Mouse (Mus musculus) heart, embryonic 16.5 days (tissue): Measurements from ENCODE around the gene Pknox2. TPM values are rescaled to one million over a fixed set of nuclear protein-coding genes. Genes with fewer than 3 reads are reported as not detected.

Source experiments
- ATAC-seq: fragments of 200-750 bp; cut with Nextera tagmentation; replicated peaks from 2 replicates; pipeline ENCODE4 v1.8.0; 2017; ENCODE audit warnings: moderate number of reproducible peaks; ENCODE audit not compliant: insufficient read depth, low FRiP score; ENCODE audit errors: extremely low read depth
- H3K27ac ChIP-seq: fragments of 300-500 bp; sonication (generic); 2 replicates; pipeline ENCODE4 v1.5.1; 2014; ENCODE audit warnings: mild to moderate bottlenecking, low read length, control low read depth, moderate library complexity
- H3K27me3 ChIP-seq: fragments of 300-500 bp; sonication (generic); 2 replicates; pipeline ENCODE4 v1.6.1; 2014; ENCODE audit warnings: low read length, mixed read lengths; ENCODE audit not compliant: control insufficient read depth, insufficient read depth
- H3K36me3 ChIP-seq: fragments of 300-500 bp; sonication (generic); 2 replicates; pipeline ENCODE4 v1.6.1; 2014; ENCODE audit not compliant: control insufficient read depth, insufficient read depth
- H3K4me1 ChIP-seq: fragments of 300-500 bp; sonication (generic); 2 replicates; pipeline ENCODE4 v1.6.1; 2014; ENCODE audit warnings: low read length, mixed read lengths; ENCODE audit not compliant: control insufficient read depth, insufficient read depth
- H3K4me2 ChIP-seq: fragments of 300-500 bp; sonication (generic); 2 replicates; pipeline ENCODE4 v1.6.1; 2014; ENCODE audit warnings: low read depth, mild to moderate bottlenecking, control low read depth, low read length
- H3K4me3 ChIP-seq: fragments of 300-500 bp; sonication (generic); 2 replicates; pipeline ENCODE4 v1.5.1; 2014; ENCODE audit warnings: mild to moderate bottlenecking, control low read depth, low read length
- H3K9ac ChIP-seq: fragments of 300-500 bp; sonication (generic); 2 replicates; pipeline ENCODE4 v1.6.1; 2014; ENCODE audit warnings: low read length, control low read depth
- H3K9me3 ChIP-seq: fragments of 300-500 bp; sonication (generic); replicated peaks from 2 replicates; pipeline ENCODE4 v1.6.1; 2016; ENCODE audit warnings: low read length; ENCODE audit not compliant: control insufficient read depth
- WGBS: fragments of 180-500 bp; shearing (Covaris S2); extraction: QIAGEN DNeasy Blood & Tissue Kit; methylation state at CpG from one replicate; pipeline ENCODE4 v1.1.7; 2014; 5-methylcytosine and 5-hydroxymethylcytosine counted together
- polyA plus RNA-seq: library from polyadenylated mRNA; unstranded; fragments of >200 nt; fragmentation: Nextera tagmentation; extraction: Ambion mirVana; gene quantifications from 2 replicates; pipeline ENCODE4 v1.2.1, GENCODE M21; 2015

Pknox2 gene
- polyA plus RNA-seq, 1 experiment from 2014 or later, result 3.9 TPM

DNA sequence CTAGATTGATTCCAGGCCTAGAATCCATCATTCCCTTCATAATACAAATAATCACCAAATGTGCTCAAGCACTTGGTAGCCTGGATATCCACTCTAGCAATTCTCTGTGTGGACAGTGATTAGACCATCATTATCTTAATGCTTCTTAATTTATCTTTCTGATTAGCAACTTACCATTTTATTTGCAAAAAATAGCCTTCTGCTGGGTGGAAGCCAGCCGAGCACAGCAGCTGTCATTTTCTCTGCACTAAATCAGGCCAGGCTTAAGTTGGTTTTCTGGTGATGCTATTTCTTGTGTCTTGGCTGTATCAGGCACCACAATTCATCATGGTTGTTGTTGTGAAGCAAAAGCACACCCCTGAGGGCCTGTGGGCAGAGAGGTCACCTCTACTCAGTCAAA lies 112.9 kb downstream of the Pknox2 start:
- H3K4me2 ChIP-seq, result no peak overlapping the region
- H3K27ac ChIP-seq, result no peak overlapping the region
- H3K36me3 ChIP-seq, result no peaks in the 10 kb centered on the region
- H3K9me3 ChIP-seq, result no peaks in the 10 kb centered on the region; the same call in 1 of the 2 replicates
- H3K27me3 ChIP-seq, result no peaks in the 10 kb centered on the region
- H3K9ac ChIP-seq, result no peak overlapping the region
- H3K4me3 ChIP-seq, result no peak overlapping the region
- 68% methylated on average over 1 of the region's 1 CpGs for WGBS
- ATAC-seq, result no peak
- H3K4me1 ChIP-seq, result peaks cover 7% of the 10 kb centered on the region

- no peak for ATAC-seq
- Histone ChIP-seq H3K36me3 (no peaks in the 10 kb centered on the region), H3K4me1 (peaks cover 7% of the 10 kb centered on the region), H3K27me3 (no peaks in the 10 kb centered on the region), H3K4me3 (no peak overlapping the region), H3K9me3 (no peaks in the 10 kb centered on the region; the same call in 1 of the 2 replicates), H3K27ac (no peak overlapping the region), H3K4me2 (no peak overlapping the region), H3K9ac (no peak overlapping the region)
- WGBS, result 32% methylated on average over 9 of the region's 9 CpGs
Measured at GRCm38 (mm10) chr9:37030347-37031213, 116.6 kb downstream of the Pknox2 start.

GRCm38 (mm10) chr9:37029811-37030346 lies 117.3 kb downstream of the Pknox2 start:
- no peaks in the 10 kb centered on the region for H3K27me3 ChIP-seq
- H3K4me2 ChIP-seq, result no peak overlapping the region
- no peak overlapping the region for H3K9ac ChIP-seq
- no peak overlapping the region for H3K4me3 ChIP-seq
- H3K4me1 ChIP-seq, result peaks cover 7% of the 10 kb centered on the region
- no peaks in the 10 kb centered on the region for H3K36me3 ChIP-seq
- H3K27ac ChIP-seq, result no peak overlapping the region
- no peak for ATAC-seq
- WGBS, result 64% methylated on average over 3 of the region's 3 CpGs
- no peaks in the 10 kb centered on the region for H3K9me3 ChIP-seq

- Histone ChIP-seq H3K4me1 (peaks cover 7% of the 10 kb centered on the region), H3K27ac (no peak overlapping the region), H3K9me3 (no peaks in the 10 kb centered on the region), H3K4me3 (no peak overlapping the region), H3K36me3 (no peaks in the 10 kb centered on the region), H3K4me2 (no peak overlapping the region), H3K27me3 (no peaks in the 10 kb centered on the region), H3K9ac (no peak overlapping the region)
- no peak for ATAC-seq
- 83% methylated on average over 7 of the region's 7 CpGs for WGBS
Measured at GRCm38 (mm10) chr9:37027825-37028575, 119.2 kb downstream of the Pknox2 start.

- Histone ChIP-seq H3K27ac (no peak overlapping the region), H3K27me3 (no peaks in the 10 kb centered on the region), H3K4me2 (no peak overlapping the region), H3K36me3 (no peaks in the 10 kb centered on the region), H3K9ac (no peak overlapping the region), H3K9me3 (no peaks in the 10 kb centered on the region), H3K4me1 (peaks cover 15% of the 10 kb centered on the region), H3K4me3 (no peak overlapping the region)
- 67% methylated on average over 3 of the region's 3 CpGs for WGBS
- ATAC-seq, result no peak
Measured at GRCm38 (mm10) chr9:37025913-37026312, 121.3 kb downstream of the Pknox2 start.

GRCm38 (mm10) chr9:37021586-37022230 lies 125.5 kb downstream of the Pknox2 start:
- 0 out of 2 replicates have a peak, but pooled peaks have one; percentile 19 for ATAC-seq
- H3K27ac ChIP-seq, result no peak overlapping the region

DNA sequence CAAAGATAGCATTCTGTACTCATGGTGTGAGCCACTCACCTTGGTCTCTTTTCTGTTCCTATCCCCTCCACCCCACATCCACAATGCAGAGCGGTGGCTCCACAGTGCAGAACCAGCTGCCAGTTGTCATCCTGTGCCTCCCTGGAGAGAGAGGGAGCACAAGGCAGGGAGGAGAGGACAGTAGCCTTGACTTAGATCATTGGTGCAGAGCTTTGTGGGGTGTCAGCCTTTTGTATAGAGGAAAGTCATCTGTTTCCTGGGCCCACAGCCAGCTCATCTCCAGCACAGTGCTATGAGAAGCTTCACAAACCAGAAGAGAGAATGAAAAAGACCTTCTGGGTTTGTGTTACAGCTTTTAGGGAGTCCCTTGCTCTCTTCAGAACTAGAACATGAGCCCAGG lies 129.1 kb downstream of the Pknox2 start:
- Histone ChIP-seq H3K9ac (no peak overlapping the region), H3K4me2 (no peak overlapping the region), H3K4me3 (no peak overlapping the region), H3K27me3 (no peaks in the 10 kb centered on the region), H3K9me3 (no peaks in the 10 kb centered on the region), H3K4me1 (peaks cover 14% of the 10 kb centered on the region), H3K36me3 (no peaks in the 10 kb centered on the region), H3K27ac (no peak overlapping the region)
- no peak for ATAC-seq
- WGBS, result 60% methylated on average over 1 of the region's 1 CpGs

More at GRCm38 (mm10) chr9:37021586-37022230, 125.5 kb downstream of the Pknox2 start:
- Histone ChIP-seq H3K9me3 (no peaks in the 10 kb centered on the region), H3K9ac (no peak overlapping the region), H3K4me3 (no peak overlapping the region), H3K27me3 (no peaks in the 10 kb centered on the region), H3K36me3 (no peaks in the 10 kb centered on the region), H3K4me2 (no peak overlapping the region), H3K4me1 (peaks cover 7% of the 10 kb centered on the region)
- 23% methylated on average over 3 of the region's 3 CpGs for WGBS

- Histone ChIP-seq H3K9ac (no peak overlapping the region), H3K9me3 (no peaks in the 10 kb centered on the region), H3K27ac (peak overlapping the region; percentile 29; the same call in 1 of the 2 replicates), H3K4me3 (no peak overlapping the region), H3K36me3 (no peaks in the 10 kb centered on the region), H3K27me3 (no peaks in the 10 kb centered on the region), H3K4me1 (peaks cover 13% of the 10 kb centered on the region), H3K4me2 (no peak overlapping the region)
- WGBS, result 61% methylated on average over 7 of the region's 7 CpGs
- no peak for ATAC-seq
Measured at GRCm38 (mm10) chr9:37017169-37017568, 130.0 kb downstream of the Pknox2 start.
